Mouse (Mus musculus) c-Kit-positive CD71-positive TER-119-negative erythroid progenitor cells, embryonic 14.5 days (primary cell): ENCODE measurements around the gene Pafah2.

Source experiments
- DNase-seq: peaks from one replicate; pipeline ENCODE4 v3.0.0-alpha.2; 2013; ENCODE audit warnings: low read depth

Pafah2 gene

GRCm38 (mm10) chr4:134423949-134424348, 27.8 kb downstream of the Pafah2 start:
- DNase-seq: no peak

- no peak for DNase-seq
Observed at GRCm38 (mm10) chr4:134425088-134425487, 29.0 kb downstream of the Pafah2 start.

- no peak for DNase-seq
Observed at GRCm38 (mm10) chr4:134430381-134431004, 34.4 kb downstream of the Pafah2 start.

GRCm38 (mm10) chr4:134432686-134433360, 36.7 kb downstream of the Pafah2 start:
- no peak for DNase-seq

DNA sequence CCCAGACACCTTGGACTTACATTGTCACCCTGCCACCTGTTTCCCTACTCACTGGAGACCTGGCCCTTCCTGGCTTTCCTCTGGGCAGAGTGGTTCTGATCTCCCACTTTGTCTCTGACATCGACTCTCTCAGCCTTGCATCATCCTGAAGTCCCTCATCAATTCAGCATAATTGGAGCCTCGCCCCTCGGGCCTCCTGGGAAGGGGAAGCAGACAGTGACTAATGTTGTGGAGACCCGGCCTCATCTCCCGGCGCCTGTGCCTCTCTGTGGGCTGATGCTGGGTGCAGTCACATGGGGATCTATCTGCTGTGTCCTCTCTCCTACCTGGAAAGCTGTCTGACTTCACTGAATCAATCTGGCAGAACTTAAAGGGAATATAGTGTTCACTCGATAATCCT, 40.1 kb downstream of the Pafah2 start:
- DNase-seq: no peak

DNA sequence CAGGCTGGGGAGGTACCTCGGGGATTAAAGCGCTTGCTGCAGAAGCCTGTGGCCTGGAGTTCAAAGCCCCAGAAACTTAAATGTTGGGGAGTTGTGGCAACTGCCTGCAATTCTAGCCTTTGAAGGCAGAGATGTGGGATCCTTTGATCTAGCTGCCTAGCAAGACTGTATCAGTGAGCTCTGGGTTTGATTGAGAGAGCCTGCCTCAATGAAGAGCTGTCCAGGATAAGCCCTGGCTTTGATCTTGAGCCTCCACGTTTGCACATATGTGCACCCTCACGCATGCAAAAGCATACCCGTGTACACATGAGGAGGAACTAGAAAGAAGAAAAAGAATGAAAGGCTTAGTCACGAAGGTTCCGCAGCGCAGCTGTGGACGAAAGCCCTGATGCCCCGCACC, 40.5 kb downstream of the Pafah2 start:
- no peak for DNase-seq

- DNase-seq: peak; percentile 72
Observed at GRCm38 (mm10) chr4:134439119-134439518, 43.0 kb downstream of the Pafah2 start.

GRCm38 (mm10) chr4:134439919-134440318, 43.8 kb downstream of the Pafah2 start:
- no peak for DNase-seq

DNA sequence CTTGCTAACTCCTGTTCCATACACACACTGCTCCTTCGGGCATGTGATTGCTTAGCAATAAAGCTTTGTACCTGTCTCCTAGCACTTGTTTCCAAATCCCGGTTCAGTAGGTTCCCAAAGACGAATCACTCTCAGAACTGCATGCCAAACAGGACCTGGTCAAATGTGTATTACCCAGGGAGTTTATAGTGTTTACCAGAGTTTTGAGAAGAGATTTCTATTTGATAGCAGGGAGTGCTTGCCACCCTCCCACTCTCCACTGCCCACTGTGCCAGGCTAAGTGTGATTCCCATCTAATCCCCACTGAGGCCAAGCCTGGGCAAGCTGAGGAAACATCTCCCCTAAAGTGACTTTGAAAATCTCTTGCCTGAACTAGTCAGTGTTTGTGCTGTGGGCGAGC, 46.1 kb downstream of the Pafah2 start:
- no peak for DNase-seq

GRCm38 (mm10) chr4:134443589-134443988, 47.5 kb downstream of the Pafah2 start:
- DNase-seq: no peak

- DNase-seq: no peak
Observed at GRCm38 (mm10) chr4:134444949-134445348, 48.8 kb downstream of the Pafah2 start.

DNA sequence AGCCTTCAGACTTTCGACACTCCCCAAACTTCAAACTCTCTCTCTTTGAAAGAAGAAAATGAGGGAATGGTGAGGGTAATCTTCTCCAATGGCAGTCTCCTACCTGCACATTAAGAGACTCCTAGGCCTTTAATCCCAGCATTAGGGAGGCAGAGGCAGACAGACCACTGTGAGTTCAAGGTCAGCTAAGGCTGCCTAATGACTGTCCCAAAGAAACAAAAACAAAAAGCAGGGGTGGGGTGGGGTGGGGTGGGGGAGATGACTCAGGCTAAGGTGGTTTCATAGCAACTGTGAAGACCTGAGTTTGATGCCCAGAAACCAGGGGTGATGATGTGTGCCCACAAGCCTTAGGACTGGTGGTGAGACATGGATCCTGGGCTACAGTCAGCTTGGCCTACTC, 49.4 kb downstream of the Pafah2 start:
- no peak for DNase-seq

DNA sequence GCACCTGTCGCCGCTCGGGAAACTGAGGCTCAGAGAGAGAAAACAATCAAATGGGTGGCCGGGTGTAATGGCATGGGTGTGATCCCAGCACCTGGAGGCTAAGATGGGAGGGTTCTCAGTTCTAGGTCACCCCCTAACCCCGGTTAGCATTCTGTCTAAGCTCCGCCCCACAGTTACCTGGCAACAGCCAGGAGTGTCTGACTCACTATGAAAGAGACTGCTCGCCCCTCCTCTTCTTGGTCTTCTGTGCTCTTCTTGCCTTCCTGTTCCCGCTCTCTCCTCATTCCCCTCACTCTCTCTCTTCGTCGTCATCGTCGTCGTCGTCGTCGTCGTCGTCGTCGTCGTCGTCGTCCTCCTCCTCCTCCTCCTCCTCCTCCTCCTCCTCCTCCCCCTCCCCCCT, 51.8 kb downstream of the Pafah2 start:
- no peak for DNase-seq

DNA sequence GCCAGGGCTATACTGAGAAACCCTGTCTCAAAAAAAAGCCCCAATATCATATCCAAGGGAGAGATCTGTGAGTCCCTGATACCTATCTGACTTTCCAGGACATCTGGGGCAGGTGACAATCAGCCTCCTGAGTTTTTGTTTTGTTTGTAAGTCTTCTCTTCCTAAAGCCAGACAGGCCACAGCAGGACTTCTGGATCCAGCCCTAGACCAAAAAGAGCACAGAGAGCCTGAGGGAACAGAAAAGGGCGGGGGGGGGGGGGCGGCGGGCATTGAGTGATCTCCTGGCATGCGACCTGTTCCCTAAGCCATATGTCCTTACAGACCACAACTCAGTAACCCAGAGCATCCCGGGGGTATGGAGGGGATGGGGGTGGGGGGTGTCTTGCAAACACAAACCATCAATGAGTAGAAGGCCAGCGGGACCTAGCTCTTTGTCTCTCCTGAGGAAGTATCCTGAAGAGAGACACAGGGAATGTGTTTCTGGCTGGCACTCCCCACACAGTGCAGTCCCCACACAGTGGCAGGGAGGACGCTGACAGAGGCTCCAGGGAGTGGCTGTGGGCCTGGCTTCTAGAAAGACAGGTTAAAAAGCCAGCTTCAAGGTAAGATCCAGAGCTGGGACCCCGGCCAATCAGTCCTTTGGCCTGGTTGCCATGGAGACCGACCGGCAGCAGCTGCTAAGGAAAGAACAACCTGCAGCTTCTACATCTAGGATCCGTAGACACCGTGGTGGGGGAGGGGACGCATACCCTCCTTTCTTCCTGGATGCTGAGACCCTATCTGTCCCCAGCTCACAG, 53.7 kb downstream of the Pafah2 start:
- DNase-seq: no peak

- no peak for DNase-seq
Observed at GRCm38 (mm10) chr4:134450392-134451195, 54.5 kb downstream of the Pafah2 start.

DNA sequence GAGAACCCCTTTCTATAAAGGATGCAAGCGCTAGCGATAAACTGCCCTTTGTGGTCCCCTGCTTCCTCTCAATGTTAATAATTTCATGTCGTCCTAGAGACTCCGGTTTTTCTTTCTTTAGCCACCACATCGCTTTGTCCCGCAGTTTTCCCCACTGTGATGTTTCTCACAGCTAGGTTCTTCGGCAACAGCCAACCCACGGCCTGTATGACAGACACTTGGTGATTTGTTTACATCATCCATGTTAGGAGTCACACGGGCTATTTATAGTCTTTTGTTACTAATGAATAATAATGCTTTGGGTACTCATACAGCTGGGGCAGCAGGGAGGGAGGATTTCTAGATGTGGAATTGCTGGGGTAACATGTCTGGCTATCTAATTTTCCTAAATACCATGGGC, 55.4 kb downstream of the Pafah2 start:
- no peak for DNase-seq

- DNase-seq: no peak
Observed at GRCm38 (mm10) chr4:134453619-134454400, 57.7 kb downstream of the Pafah2 start.

DNA sequence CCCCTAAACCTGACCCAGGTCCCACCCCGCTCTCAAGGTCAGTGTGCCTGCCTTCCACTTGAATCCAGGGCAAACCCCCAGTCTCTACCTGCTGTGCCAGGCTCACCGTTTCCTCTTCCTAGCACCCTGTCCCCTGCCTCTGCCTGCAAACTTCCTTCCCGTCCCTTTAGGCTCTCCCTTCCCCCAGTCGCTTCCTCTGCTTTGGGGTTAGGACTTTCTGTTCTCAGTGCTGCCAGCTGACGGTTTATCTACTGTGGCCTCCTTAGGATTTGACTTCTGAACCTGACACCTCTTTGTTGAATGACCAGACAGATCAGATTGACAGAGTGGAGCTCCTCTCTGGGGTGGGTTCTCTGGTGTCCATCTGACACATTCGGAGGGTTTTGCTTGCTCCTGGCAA, 59.2 kb downstream of the Pafah2 start:
- no peak for DNase-seq

- no peak for DNase-seq
Observed at GRCm38 (mm10) chr4:134457130-134457825, 61.2 kb downstream of the Pafah2 start.

DNA sequence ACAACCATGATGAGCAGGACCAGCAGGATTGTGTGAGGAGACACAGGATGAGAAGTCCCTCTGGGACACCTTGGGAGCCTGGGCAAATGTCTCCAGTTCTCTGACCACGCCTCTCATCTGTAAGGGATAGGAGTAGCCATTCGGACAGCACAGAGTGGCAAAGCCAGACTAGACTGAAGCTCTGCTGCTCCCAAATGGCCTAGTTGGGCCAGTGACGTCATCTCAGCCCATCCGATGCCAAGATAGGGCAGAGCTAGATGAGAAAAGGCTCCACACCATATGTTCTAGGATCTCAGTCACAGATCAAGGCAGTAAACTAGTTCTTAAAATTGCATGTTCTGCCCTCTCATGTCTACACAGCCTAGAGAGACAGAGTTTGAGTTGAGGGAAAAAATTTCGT, 62.7 kb downstream of the Pafah2 start:
- no peak for DNase-seq

GRCm38 (mm10) chr4:134460277-134460676, 64.2 kb downstream of the Pafah2 start:
- DNase-seq: no peak
